Mouse (Mus musculus): ENCODE results near the gene Ano6. TPM values are rescaled to one million over a fixed set of nuclear protein-coding genes. Genes with fewer than 3 reads are reported as not detected.

Gene Ano6
- total and polyA plus RNA-seq, 3 experiments = 14.1 to 19.6 (median 17.3) TPM

- no peak overlapping the region for H3K27ac ChIP-seq
- 95% methylated on average over 3 of the region's 3 CpGs for WGBS
- H3K36me3 ChIP-seq (ENCODE audit: control insufficient read depth, insufficient read depth, low read length) = peaks cover 18% of the 10 kb centered on the region
- no peaks in the 10 kb centered on the region for H3K27me3 ChIP-seq (ENCODE audit: control insufficient read depth, insufficient read depth, low read length)
- H3K4me3 ChIP-seq = no peak overlapping the region
- H3K9ac ChIP-seq (ENCODE audit: low read depth, low read length) = no peak overlapping the region
- intact Hi-C loops (cut with DNase I) = no loop called here
- TF ChIP-seq POLR2A (IDR thresholded peaks at IDR 0.05; ENCODE audit: insufficient read depth, low read depth, low read length) = no peak
- no peak for TF ChIP-seq EP300 (IDR thresholded peaks at IDR 0.05; ENCODE audit: insufficient read depth, low read depth, low read length)
- no peak for TF ChIP-seq CTCF (IDR thresholded peaks at IDR 0.05)
- peaks cover 25% of the 10 kb centered on the region for H3K4me1 ChIP-seq (ENCODE audit: control insufficient read depth, insufficient read depth, low read length)
- 0 out of 2 replicates have a peak, but pooled peaks cover 1% of the 10 kb centered on the region for H3K79me2 ChIP-seq (replicated peaks; ENCODE audit: control insufficient read depth, insufficient read depth, low read length)
- DNase-seq = no peak
These were observed 49.1 kb downstream of the Ano6 start for GRCm38 (mm10) chr15:95839789-95840188.

GRCm38 (mm10) chr15:95843183-95843949, 52.7 kb downstream of the Ano6 start:
- Histone ChIP-seq H3K27me3 (ENCODE audit: control insufficient read depth, insufficient read depth, low read length) (no peaks in the 10 kb centered on the region), H3K9ac (ENCODE audit: low read depth, low read length) (no peak overlapping the region), H3K4me1 (ENCODE audit: control insufficient read depth, insufficient read depth, low read length) (peaks cover 12% of the 10 kb centered on the region), H3K4me3 (no peak overlapping the region), H3K79me2 (replicated peaks; ENCODE audit: control insufficient read depth, insufficient read depth, low read length) (0 out of 2 replicates have a peak, but pooled peaks cover 3% of the 10 kb centered on the region), H3K36me3 (ENCODE audit: control insufficient read depth, insufficient read depth, low read length) (peaks cover 3% of the 10 kb centered on the region; the same call in 1 of the 2 replicates), H3K27ac (no peak overlapping the region)
- intact Hi-C loops (cut with DNase I) = no loop called here
- no peak for DNase-seq
- 77% methylated on average over 18 of the region's 18 CpGs for WGBS
- TF ChIP-seq EP300 (IDR thresholded peaks at IDR 0.05; ENCODE audit: insufficient read depth, low read depth, low read length) (no peak), CTCF (IDR thresholded peaks at IDR 0.05) (no peak), POLR2A (IDR thresholded peaks at IDR 0.05; ENCODE audit: insufficient read depth, low read depth, low read length) (no peak)

GRCm38 (mm10) chr15:95844412-95844811, 53.8 kb downstream of the Ano6 start:
- Histone ChIP-seq H3K36me3 (ENCODE audit: control insufficient read depth, insufficient read depth, low read length) (peaks cover 3% of the 10 kb centered on the region; the same call in 1 of the 2 replicates), H3K27me3 (ENCODE audit: control insufficient read depth, insufficient read depth, low read length) (no peaks in the 10 kb centered on the region), H3K4me1 (ENCODE audit: control insufficient read depth, insufficient read depth, low read length) (peaks cover 9% of the 10 kb centered on the region), H3K9ac (ENCODE audit: low read depth, low read length) (no peak overlapping the region), H3K79me2 (replicated peaks; ENCODE audit: control insufficient read depth, insufficient read depth, low read length) (0 out of 2 replicates have a peak, but pooled peaks cover 3% of the 10 kb centered on the region), H3K4me3 (no peak overlapping the region), H3K27ac (no peak overlapping the region)
- DNase-seq = no peak
- intact Hi-C loops (cut with DNase I) = no loop called here
- WGBS = 54% methylated on average over 2 of the region's 2 CpGs
- TF ChIP-seq EP300 (IDR thresholded peaks at IDR 0.05; ENCODE audit: insufficient read depth, low read depth, low read length) (no peak), CTCF (IDR thresholded peaks at IDR 0.05) (no peak), POLR2A (IDR thresholded peaks at IDR 0.05; ENCODE audit: insufficient read depth, low read depth, low read length) (no peak)

GRCm38 (mm10) chr15:95846102-95846501, 55.5 kb downstream of the Ano6 start:
- H3K27me3 ChIP-seq (ENCODE audit: control insufficient read depth, insufficient read depth, low read length) = no peaks in the 10 kb centered on the region
- 88% methylated on average over 5 of the region's 5 CpGs for WGBS
- DNase-seq = no peak
- no peak overlapping the region for H3K27ac ChIP-seq
- TF ChIP-seq POLR2A (IDR thresholded peaks at IDR 0.05; ENCODE audit: insufficient read depth, low read depth, low read length) (no peak), CTCF (IDR thresholded peaks at IDR 0.05) (no peak), EP300 (IDR thresholded peaks at IDR 0.05; ENCODE audit: insufficient read depth, low read depth, low read length) (no peak)
- H3K4me1 ChIP-seq (ENCODE audit: control insufficient read depth, insufficient read depth, low read length) = peaks cover 11% of the 10 kb centered on the region
- peaks cover 3% of the 10 kb centered on the region; the same call in 1 of the 2 replicates for H3K36me3 ChIP-seq (ENCODE audit: control insufficient read depth, insufficient read depth, low read length)
- H3K4me3 ChIP-seq = no peak overlapping the region
- H3K9ac ChIP-seq (ENCODE audit: low read depth, low read length) = no peak overlapping the region
- H3K79me2 ChIP-seq (replicated peaks; ENCODE audit: control insufficient read depth, insufficient read depth, low read length) = 0 out of 2 replicates have a peak, but pooled peaks cover 1% of the 10 kb centered on the region
- intact Hi-C loops (cut with DNase I) = no loop called here

GRCm38 (mm10) chr15:95848493-95849064, 57.9 kb downstream of the Ano6 start:
- Histone ChIP-seq H3K9ac (ENCODE audit: low read depth, low read length) (no peak overlapping the region), H3K36me3 (ENCODE audit: control insufficient read depth, insufficient read depth, low read length) (peaks cover 3% of the 10 kb centered on the region; the same call in 1 of the 2 replicates), H3K79me2 (replicated peaks; ENCODE audit: control insufficient read depth, insufficient read depth, low read length) (peaks cover 1% of the 10 kb centered on the region), H3K4me3 (no peak overlapping the region), H3K4me1 (ENCODE audit: control insufficient read depth, insufficient read depth, low read length) (peaks cover 7% of the 10 kb centered on the region), H3K27ac (no peak overlapping the region), H3K27me3 (ENCODE audit: control insufficient read depth, insufficient read depth, low read length) (no peaks in the 10 kb centered on the region)
- TF ChIP-seq CTCF (IDR thresholded peaks at IDR 0.05) (no peak), EP300 (IDR thresholded peaks at IDR 0.05; ENCODE audit: insufficient read depth, low read depth, low read length) (no peak), POLR2A (IDR thresholded peaks at IDR 0.05; ENCODE audit: insufficient read depth, low read depth, low read length) (no peak)
- intact Hi-C loops (cut with DNase I) = no loop called here
- WGBS = 57% methylated on average over 6 of the region's 6 CpGs
- no peak for DNase-seq
